Mouse (Mus musculus): ENCODE measurements around the gene A630089N07Rik.

GRCm38 (mm10) chr16:97962151-97962948 is 119.9 kb downstream of the A630089N07Rik start, which contains the start of the genes C2cd2 and Zbtb21:
- TF ChIP-seq MYOD1 (IDR thresholded peaks at IDR 0.05; ENCODE audit: control insufficient read depth in 1 of 3, insufficient read length in 2 of 3, low read depth in 2 of 3) (peak in 1 of 3 experiments; percentile 10), POLR2A (IDR thresholded peaks at IDR 0.05; ENCODE audit: insufficient read length, low read depth) (peak; percentile 88), TCF12 (IDR thresholded peaks at IDR 0.05; ENCODE audit: insufficient read depth, poor library complexity, severe bottlenecking) (no peak), E2F4 (IDR thresholded peaks at IDR 0.05; ENCODE audit: insufficient read depth) (no peak), SRF (IDR thresholded peaks at IDR 0.05; ENCODE audit: control insufficient read depth, insufficient read length, low read depth) (no peak), POLR2AphosphoS2 (IDR thresholded peaks at IDR 0.05; ENCODE audit: insufficient read length, low read depth) (peak; percentile 94), USF1 (IDR thresholded peaks at IDR 0.05; ENCODE audit: low read depth) (peak; percentile 74), MYOG (IDR thresholded peaks at IDR 0.05; ENCODE audit: control insufficient read depth in 1 of 3, insufficient read depth in 1 of 3, insufficient read length in 2 of 3, low read depth in 2 of 3) (peak in 1 of 3 experiments; percentile 25), TCF3 (IDR thresholded peaks at IDR 0.05; ENCODE audit: insufficient read length, low read depth) (no peak), MAX (IDR thresholded peaks at IDR 0.05; ENCODE audit: low read depth) (no peak), CEBPB (IDR thresholded peaks at IDR 0.05; ENCODE audit: insufficient read depth, poor library complexity, severe bottlenecking) (no peak)
